Mouse (Mus musculus) heart, embryonic 13.5 days (tissue): ENCODE measurements at regions not wholly inside any gene's neighbourhood (a gene's known extent, or its start where the extent isn't known, plus 50 kb on each side); places are given as distances from the start of the nearest gene placed in this dataset.
A peak's percentile ranks its signal among the peaks of the same experiment; 100 is the strongest.

ENCODE experiments used
- ATAC-seq: fragments of 200-750 bp; cut with Nextera tagmentation; 2 replicates; pipeline ENCODE4 v1.8.0; 2017; ENCODE audit warnings: moderate TSS enrichment; ENCODE audit not compliant: insufficient number of reproducible peaks, low FRiP score, low TSS enrichment; ENCODE audit errors: extremely low read depth
- H3K27ac ChIP-seq: fragments of 300-500 bp; sonication (generic); replicated peaks from 2 replicates; pipeline ENCODE4 v1.5.1; 2015; ENCODE audit warnings: moderate library complexity, mild to moderate bottlenecking, inconsistent platforms
- H3K27me3 ChIP-seq: fragments of 300-500 bp; sonication (generic); replicated peaks from 2 replicates; pipeline ENCODE4 v1.6.1; 2015; ENCODE audit warnings: mild to moderate bottlenecking, inconsistent platforms
- H3K36me3 ChIP-seq: fragments of 300-500 bp; sonication (generic); 2 replicates; pipeline ENCODE4 v1.6.1; 2015; ENCODE audit warnings: mild to moderate bottlenecking, inconsistent platforms
- H3K4me1 ChIP-seq: fragments of 300-500 bp; sonication (generic); 2 replicates; pipeline ENCODE4 v1.6.1; 2015; ENCODE audit warnings: inconsistent platforms
- H3K4me2 ChIP-seq: fragments of 300-500 bp; sonication (generic); 2 replicates; pipeline ENCODE4 v1.6.1; 2015; ENCODE audit warnings: inconsistent platforms, mild to moderate bottlenecking, moderate library complexity
- H3K4me3 ChIP-seq: fragments of 300-500 bp; sonication (generic); 2 replicates; pipeline ENCODE4 v1.5.1; 2015; ENCODE audit warnings: moderate library complexity, mild to moderate bottlenecking, inconsistent platforms
- H3K9ac ChIP-seq: fragments of 300-500 bp; sonication (generic); 2 replicates; pipeline ENCODE4 v1.6.1; 2015; ENCODE audit warnings: inconsistent platforms, mild to moderate bottlenecking, moderate library complexity
- H3K9me3 ChIP-seq: fragments of 300-500 bp; sonication (generic); 2 replicates; pipeline ENCODE4 v1.6.1; 2016; ENCODE audit warnings: inconsistent platforms
- WGBS: fragments of 180-500 bp; shearing (Covaris S2); methylation state at CpG from one replicate; pipeline ENCODE4 v1.1.7; 2015; ENCODE audit warnings: mixed read lengths; 5-methylcytosine and 5-hydroxymethylcytosine counted together

DNA sequence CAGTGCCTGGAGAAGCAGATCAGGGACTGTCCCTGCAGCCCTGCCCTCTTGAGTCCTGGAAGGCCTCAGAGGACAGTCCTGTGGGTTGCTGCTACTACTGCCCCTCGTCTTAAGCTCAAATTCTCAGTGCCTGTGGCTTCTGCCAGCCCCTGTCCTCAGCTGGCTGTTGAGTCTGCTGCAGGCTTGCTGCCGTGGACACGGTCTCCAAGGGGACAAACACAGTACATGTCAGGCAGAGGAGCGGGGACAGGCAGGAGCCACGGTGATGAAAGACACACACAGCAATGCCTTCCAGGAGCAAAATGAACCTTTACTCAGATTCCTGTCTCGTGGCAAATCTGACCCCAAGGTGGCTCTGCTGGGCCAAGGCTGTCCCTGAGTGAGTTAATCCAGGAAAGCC lies 107.7 kb downstream of the H2al1j start:
- Histone ChIP-seq H3K9ac (no peak overlapping the region), H3K27me3 (peaks cover 65% of the 10 kb centered on the region), H3K36me3 (no peaks in the 10 kb centered on the region), H3K9me3 (no peaks in the 10 kb centered on the region), H3K4me1 (peaks cover 33% of the 10 kb centered on the region), H3K4me2 (no peak overlapping the region), H3K27ac (no peak overlapping the region), H3K4me3 (no peak overlapping the region)
- no peak for ATAC-seq
- 55% methylated on average over 6 of the region's 6 CpGs for WGBS

DNA sequence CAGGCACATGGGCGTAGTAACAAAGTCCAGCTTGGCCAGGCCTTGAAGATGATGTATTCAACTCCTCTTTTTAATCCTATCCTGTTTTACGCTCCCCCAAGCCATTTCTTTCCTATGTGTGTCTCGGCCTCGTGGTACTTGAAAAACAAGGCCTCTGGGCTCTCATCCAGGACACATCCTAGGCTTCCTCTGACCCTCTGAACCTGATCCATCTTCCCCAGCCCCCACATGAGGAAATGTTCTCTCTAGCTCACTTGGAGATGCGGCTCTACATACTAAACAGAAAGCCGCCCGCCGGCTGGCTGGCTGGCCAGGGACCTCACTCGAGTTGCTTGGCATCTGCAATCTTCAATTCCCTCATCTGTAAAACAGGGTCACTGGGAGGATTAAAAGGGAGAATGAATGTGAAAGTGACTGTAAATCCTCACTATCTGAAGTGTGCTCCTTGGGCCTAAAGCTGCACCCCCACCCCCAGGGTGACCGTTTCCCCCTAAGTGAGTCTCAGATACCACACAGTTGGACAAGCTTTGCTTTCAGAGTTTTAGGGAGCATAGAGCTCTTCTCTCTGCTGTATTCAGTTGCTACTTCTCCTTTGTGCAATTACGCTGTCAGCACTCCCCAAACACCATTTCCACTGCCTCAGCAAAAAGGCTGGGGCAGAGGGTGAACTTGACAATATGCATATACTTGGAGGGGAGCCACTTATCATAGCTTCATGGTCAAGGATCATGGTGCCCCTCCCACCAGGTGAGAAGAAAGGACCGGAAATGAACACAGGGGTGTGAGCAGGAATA lies 109.7 kb downstream of the H2al1j start:
- H3K27ac ChIP-seq: peak overlapping the region; percentile 71
- H3K27me3 ChIP-seq: peaks cover 54% of the 10 kb centered on the region
- H3K9me3 ChIP-seq: no peaks in the 10 kb centered on the region
- H3K4me3 ChIP-seq: no peak overlapping the region
- H3K4me2 ChIP-seq: peak overlapping the region; percentile 22; the same call in 1 of the 2 replicates
- no peak for ATAC-seq
- 21% methylated on average over 12 of the region's 12 CpGs for WGBS
- peaks cover 33% of the 10 kb centered on the region for H3K4me1 ChIP-seq
- H3K36me3 ChIP-seq: no peaks in the 10 kb centered on the region
- no peak overlapping the region for H3K9ac ChIP-seq

DNA sequence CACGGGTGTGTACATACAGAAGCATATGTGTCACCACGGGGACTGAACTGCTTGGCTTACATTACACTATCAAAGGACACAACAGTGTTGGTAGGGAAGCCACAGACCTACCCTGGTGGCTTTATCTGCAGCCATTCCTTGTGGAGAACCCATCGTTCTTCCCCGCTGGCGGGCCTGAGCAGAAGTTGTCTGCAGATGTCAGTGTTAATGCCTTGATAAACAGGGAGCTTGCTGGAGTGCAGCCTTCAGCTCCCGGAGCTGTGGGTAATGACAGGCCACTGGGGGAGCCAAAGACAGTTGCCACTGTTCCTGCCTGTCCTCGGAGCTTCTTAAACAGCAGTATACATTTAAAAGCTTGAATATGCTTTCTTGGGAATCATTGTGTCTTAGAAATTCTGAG lies 115.9 kb downstream of the H2al1j start:
- 24% methylated on average over 7 of the region's 7 CpGs for WGBS
- ATAC-seq: no peak
- H3K4me2 ChIP-seq: no peak overlapping the region
- peaks cover 21% of the 10 kb centered on the region for H3K4me1 ChIP-seq
- no peaks in the 10 kb centered on the region for H3K9me3 ChIP-seq
- H3K9ac ChIP-seq: no peak overlapping the region
- no peaks in the 10 kb centered on the region for H3K36me3 ChIP-seq
- H3K27ac ChIP-seq: no peak overlapping the region
- H3K4me3 ChIP-seq: no peak overlapping the region
- peaks cover 49% of the 10 kb centered on the region for H3K27me3 ChIP-seq

DNA sequence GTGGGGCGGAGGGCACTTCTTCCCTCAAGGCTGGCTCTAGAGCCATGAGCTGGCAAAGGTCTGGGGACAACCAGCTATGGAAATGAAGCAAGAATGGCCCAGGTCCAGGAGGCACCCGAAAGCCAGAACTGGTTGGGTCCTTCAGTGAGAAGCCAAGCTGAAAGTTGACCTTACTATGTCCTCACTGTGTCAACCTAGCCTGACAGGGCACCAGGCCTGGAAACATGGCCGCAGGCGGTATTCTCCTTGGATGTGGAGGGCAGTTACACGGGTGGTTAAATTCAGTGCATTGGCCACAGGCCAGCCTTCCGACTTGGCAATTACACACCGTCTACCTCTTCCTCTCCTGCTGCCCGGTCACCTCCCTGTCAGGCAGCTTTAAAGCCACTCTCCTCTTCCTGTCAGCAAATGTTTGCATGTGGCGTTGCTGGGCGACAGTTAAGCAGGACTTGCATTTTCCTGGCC lies 116.7 kb downstream of the H2al1j start:
- H3K4me3 ChIP-seq: no peak overlapping the region
- peaks cover 49% of the 10 kb centered on the region for H3K27me3 ChIP-seq
- H3K9me3 ChIP-seq: no peaks in the 10 kb centered on the region
- H3K4me1 ChIP-seq: peaks cover 19% of the 10 kb centered on the region
- 49% methylated on average over 10 of the region's 10 CpGs for WGBS
- H3K36me3 ChIP-seq: no peaks in the 10 kb centered on the region
- no peak overlapping the region; the same call in 1 of the 2 replicates for H3K27ac ChIP-seq
- ATAC-seq: no peak
- no peak overlapping the region for H3K4me2 ChIP-seq
- no peak overlapping the region for H3K9ac ChIP-seq

DNA sequence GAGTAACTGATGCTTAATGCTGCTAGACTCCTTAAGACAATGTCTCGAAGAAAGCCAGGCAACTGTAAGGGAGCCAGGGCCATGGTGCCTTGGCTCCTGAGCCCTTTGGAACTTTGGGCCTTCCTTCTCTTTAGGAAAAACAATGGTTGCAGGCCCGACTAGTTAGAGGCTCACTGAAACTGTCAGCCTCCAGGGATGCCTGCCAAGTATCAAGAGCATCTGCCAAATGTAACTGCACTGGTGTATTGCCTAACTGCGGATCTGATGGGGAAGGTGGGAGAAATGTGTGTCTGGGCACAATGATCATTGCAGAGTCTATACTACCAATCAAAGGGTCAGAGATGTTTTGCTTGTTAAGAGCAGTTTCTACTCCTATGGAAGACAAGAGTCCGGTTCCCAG lies 121.1 kb downstream of the H2al1j start:
- no peak for ATAC-seq
- Histone ChIP-seq H3K9me3 (no peaks in the 10 kb centered on the region), H3K27ac (no peak overlapping the region), H3K4me2 (no peak overlapping the region), H3K4me3 (no peak overlapping the region), H3K4me1 (peaks cover 11% of the 10 kb centered on the region), H3K9ac (no peak overlapping the region), H3K27me3 (peaks cover 33% of the 10 kb centered on the region), H3K36me3 (no peaks in the 10 kb centered on the region)
- WGBS: 60% methylated on average over 4 of the region's 4 CpGs

DNA sequence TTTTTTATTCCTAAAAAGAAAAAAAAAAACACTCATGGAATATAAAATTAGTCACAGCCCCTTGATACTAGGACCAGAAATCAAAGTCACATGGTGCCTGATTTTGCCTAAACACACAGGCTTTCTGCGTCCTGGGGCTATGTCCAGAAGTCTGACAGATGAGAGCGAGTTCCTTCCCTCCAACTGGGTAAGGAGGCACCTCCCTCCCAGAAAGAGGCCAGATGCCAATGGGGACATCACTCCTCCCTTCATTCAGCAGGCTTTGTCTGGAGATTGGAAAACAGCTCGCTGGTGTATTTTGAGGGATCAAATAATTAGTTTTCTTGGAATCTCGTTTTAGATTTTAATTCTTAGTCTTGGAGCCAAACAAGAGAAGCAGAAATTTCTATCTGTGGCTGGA lies 130.9 kb downstream of the H2al1j start:
- H3K4me3 ChIP-seq: no peak overlapping the region
- no peak for ATAC-seq
- H3K9me3 ChIP-seq: no peaks in the 10 kb centered on the region
- peaks cover 10% of the 10 kb centered on the region; the same call in 1 of the 2 replicates for H3K27me3 ChIP-seq
- H3K36me3 ChIP-seq: no peaks in the 10 kb centered on the region
- no peak overlapping the region for H3K27ac ChIP-seq
- H3K9ac ChIP-seq: no peak overlapping the region
- no peak overlapping the region for H3K4me2 ChIP-seq
- 58% methylated on average over 4 of the region's 4 CpGs for WGBS
- no peaks in the 10 kb centered on the region for H3K4me1 ChIP-seq

DNA sequence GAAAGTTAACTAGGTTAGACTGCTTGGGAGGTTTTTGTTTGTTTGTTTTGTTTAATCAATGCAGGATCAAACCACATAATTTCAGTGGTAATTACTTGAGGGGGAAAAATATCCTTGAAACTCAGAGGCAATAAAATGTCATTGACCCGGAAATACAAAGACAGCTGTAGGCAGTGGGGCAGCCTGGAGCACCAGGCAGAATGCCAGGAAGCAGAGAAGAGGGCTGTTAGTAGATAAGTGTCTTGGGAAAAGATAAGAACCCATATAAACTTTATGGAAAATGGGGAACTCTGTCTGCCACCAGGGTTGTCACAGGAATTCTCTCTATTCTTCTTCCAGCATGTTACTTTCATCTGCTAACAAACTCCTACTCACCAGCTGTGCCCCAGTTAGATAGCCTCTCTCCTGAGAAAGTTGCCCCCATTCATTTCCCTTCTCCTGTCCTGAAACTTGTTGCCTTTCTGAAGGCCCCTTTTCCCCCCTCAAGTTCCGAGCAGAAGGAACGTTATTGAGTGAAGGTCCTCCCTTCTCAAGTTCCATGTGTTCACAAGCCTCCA lies 136.4 kb downstream of the H2al1j start:
- no peak overlapping the region for H3K27ac ChIP-seq
- no peaks in the 10 kb centered on the region for H3K9me3 ChIP-seq
- H3K4me3 ChIP-seq: no peak overlapping the region
- H3K9ac ChIP-seq: no peak overlapping the region
- no peak for ATAC-seq
- no peak overlapping the region for H3K4me2 ChIP-seq
- H3K27me3 ChIP-seq: peaks cover 7% of the 10 kb centered on the region; the same call in 1 of the 2 replicates
- H3K4me1 ChIP-seq: 0 out of 2 replicates have a peak, but pooled peaks cover 2% of the 10 kb centered on the region
- no peaks in the 10 kb centered on the region for H3K36me3 ChIP-seq
- 38% methylated on average over 3 of the region's 3 CpGs for WGBS

DNA sequence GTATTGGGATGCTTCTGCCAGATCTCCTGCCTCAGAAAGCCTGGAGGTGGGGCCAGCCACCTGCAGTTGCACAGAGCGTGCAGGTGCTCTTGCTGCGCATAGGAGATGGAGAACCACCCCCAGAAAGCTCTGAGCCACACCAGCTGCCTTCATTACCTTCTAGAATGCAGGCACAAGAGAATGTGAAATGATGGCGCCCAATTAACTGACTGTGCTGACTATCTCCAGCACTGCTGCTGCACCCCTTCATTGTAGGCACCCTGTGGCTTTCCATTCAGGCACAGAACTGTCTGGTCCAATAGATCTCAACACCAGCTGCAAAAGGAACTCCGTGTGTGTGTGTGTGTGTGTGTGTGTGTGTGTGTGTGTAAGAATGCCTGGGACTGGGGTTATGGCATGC lies 138.6 kb downstream of the H2al1j start:
- 68% methylated on average over 4 of the region's 4 CpGs for WGBS
- no peaks in the 10 kb centered on the region for H3K9me3 ChIP-seq
- H3K4me1 ChIP-seq: 0 out of 2 replicates have a peak, but pooled peaks cover 2% of the 10 kb centered on the region
- no peak overlapping the region for H3K4me3 ChIP-seq
- ATAC-seq: no peak
- H3K4me2 ChIP-seq: no peak overlapping the region
- H3K27ac ChIP-seq: no peak overlapping the region
- H3K36me3 ChIP-seq: no peaks in the 10 kb centered on the region
- peaks cover 15% of the 10 kb centered on the region for H3K27me3 ChIP-seq
- no peak overlapping the region for H3K9ac ChIP-seq

DNA sequence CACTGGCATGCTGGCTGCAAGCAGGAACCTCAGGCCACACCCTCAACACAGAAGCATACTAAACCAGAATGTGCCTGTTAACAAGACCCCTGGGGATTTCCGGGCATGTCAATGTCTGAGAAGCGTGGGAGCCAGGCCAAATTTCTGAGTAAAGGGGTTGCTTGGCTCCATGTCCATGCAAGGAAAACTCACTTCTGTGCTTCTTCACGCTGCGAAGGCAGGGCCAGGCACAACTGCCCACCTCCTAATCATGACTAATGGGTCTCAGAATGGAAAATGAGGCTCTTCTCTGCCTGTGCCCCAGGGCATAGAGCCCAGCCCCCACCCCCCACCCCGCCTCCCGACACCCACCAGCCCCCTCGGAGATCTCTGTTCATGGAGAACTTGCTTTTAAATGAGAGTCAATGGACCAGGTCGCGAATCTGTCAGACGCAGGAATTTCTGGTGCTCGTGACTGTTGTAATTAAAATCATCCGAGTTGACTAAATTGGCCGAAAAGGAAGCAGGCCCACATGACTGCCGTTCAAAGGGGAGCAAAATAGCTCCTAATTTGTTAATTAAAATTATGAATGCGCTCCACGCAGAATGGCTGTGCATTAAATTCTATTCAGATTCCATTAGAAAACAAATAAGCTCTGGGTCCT lies 152.2 kb downstream of the H2al1j start:
- H3K9me3 ChIP-seq: no peaks in the 10 kb centered on the region
- H3K4me2 ChIP-seq: no peak overlapping the region
- no peak overlapping the region for H3K4me3 ChIP-seq
- WGBS: 71% methylated on average over 16 of the region's 16 CpGs
- H3K4me1 ChIP-seq: no peaks in the 10 kb centered on the region
- no peaks in the 10 kb centered on the region for H3K36me3 ChIP-seq
- no peak for ATAC-seq
- H3K9ac ChIP-seq: no peak overlapping the region
- H3K27me3 ChIP-seq: peaks cover 7% of the 10 kb centered on the region; the same call in 1 of the 2 replicates
- no peak overlapping the region for H3K27ac ChIP-seq

DNA sequence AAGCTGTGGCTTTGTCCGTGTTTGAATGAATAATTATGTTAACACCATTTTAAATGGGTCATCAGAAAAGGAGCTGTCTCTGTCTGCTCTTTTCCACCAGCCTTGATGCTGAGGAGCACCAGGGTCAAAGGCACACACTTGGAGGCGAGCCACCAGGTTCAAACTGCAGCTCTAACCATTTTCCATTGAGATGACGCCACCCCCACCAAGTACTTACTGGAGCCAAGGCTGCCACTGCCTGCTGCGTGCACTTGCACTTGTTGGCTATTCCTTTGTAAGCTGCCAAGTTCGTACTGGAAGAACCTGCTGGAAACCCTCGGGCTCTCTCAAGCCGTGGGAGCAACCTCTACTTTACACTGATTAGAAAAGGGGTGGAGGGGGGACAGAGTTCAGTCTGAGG lies 154.5 kb downstream of the H2al1j start:
- Histone ChIP-seq H3K9ac (no peak overlapping the region), H3K27me3 (peaks cover 7% of the 10 kb centered on the region; the same call in 1 of the 2 replicates), H3K4me1 (peaks cover 13% of the 10 kb centered on the region), H3K4me2 (no peak overlapping the region), H3K4me3 (no peak overlapping the region), H3K9me3 (no peaks in the 10 kb centered on the region), H3K36me3 (no peaks in the 10 kb centered on the region), H3K27ac (no peak overlapping the region)
- WGBS: 64% methylated on average over 7 of the region's 7 CpGs
- no peak for ATAC-seq

DNA sequence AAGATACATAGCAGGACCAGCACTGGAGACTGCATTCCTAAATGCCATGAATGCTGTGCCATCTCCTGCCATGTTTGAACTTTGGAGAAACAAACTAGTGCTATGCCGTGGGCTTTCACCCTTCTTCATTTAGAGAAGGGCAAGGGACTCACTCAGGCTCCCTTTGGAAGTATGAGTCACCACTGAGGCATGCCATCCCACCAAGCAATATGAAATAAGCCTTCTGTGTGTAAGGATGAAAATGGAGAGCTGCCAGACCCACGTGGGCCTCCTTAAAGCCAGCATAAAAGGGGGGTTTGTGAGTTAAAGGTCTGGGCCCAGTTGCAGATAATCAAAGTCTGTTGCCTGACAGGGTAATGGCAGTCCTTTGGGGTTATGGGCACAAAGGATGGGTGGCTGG lies 159.0 kb downstream of the H2al1j start:
- Histone ChIP-seq H3K9me3 (no peaks in the 10 kb centered on the region), H3K9ac (no peak overlapping the region), H3K4me1 (peaks cover 29% of the 10 kb centered on the region), H3K36me3 (no peaks in the 10 kb centered on the region), H3K27me3 (peaks cover 6% of the 10 kb centered on the region; the same call in 1 of the 2 replicates), H3K4me3 (no peak overlapping the region), H3K4me2 (no peak overlapping the region), H3K27ac (peak overlapping the region; percentile 65)
- ATAC-seq: no peak
- WGBS: 26% methylated on average over 2 of the region's 2 CpGs
